Mouse (Mus musculus) liver, embryonic 11.5 days (tissue): ENCODE results near the gene Lkaaear1. TPM values are rescaled to one million over a fixed set of nuclear protein-coding genes. Genes with fewer than 3 reads are reported as not detected.
A peak's percentile ranks its signal among the peaks of the same experiment; 100 is the strongest.

Source experiments
- ATAC-seq: fragments of 200-750 bp; cut with Nextera tagmentation; replicated peaks from 2 replicates; pipeline ENCODE4 v1.8.0; 2017; ENCODE audit warnings: moderate number of reproducible peaks, mild to moderate bottlenecking, moderate TSS enrichment, moderate library complexity; ENCODE audit not compliant: low FRiP score
- DNase-seq: peaks from one replicate; pipeline ENCODE4 v3.0.0-alpha.2; 2017; ENCODE audit warnings: low spot score
- H3K27ac ChIP-seq: fragments of 300-500 bp; sonication (generic); 2 replicates; pipeline ENCODE4 v1.5.1; 2014; ENCODE audit warnings: mild to moderate bottlenecking, low read depth, low read length, control low read depth
- H3K27me3 ChIP-seq: fragments of 300-500 bp; sonication (generic); replicated peaks from 2 replicates; pipeline ENCODE4 v1.6.1; 2014; ENCODE audit warnings: low read length, mixed read lengths; ENCODE audit not compliant: control insufficient read depth, insufficient read depth
- H3K36me3 ChIP-seq: fragments of 300-500 bp; sonication (generic); 2 replicates; pipeline ENCODE4 v1.6.1; 2014; ENCODE audit warnings: mild to moderate bottlenecking, low read length, moderate library complexity, mixed read lengths; ENCODE audit not compliant: control insufficient read depth, insufficient read depth
- H3K4me1 ChIP-seq: fragments of 300-500 bp; sonication (generic); replicated peaks from 2 replicates; pipeline ENCODE4 v1.6.1; 2014; ENCODE audit warnings: low read length, mixed read lengths; ENCODE audit not compliant: control insufficient read depth, insufficient read depth
- H3K4me2 ChIP-seq: fragments of 300-500 bp; sonication (generic); 2 replicates; pipeline ENCODE4 v1.6.1; 2014; ENCODE audit warnings: mild to moderate bottlenecking, control low read depth, moderate library complexity
- H3K4me3 ChIP-seq: fragments of 300-500 bp; sonication (generic); 2 replicates; pipeline ENCODE4 v1.5.1; 2014; ENCODE audit warnings: low read depth, low read length, control low read depth
- H3K9ac ChIP-seq: fragments of 300-500 bp; sonication (generic); 2 replicates; pipeline ENCODE4 v1.6.1; 2014; ENCODE audit warnings: low read depth, low read length, control low read depth
- H3K9me3 ChIP-seq: fragments of 300-500 bp; sonication (generic); 2 replicates; pipeline ENCODE4 v1.6.1; 2016; ENCODE audit warnings: low read length, inconsistent platforms, mixed read lengths; ENCODE audit not compliant: control insufficient read depth
- WGBS: fragments of 180-500 bp; shearing (Covaris S2); extraction: QIAGEN DNeasy Blood & Tissue Kit; methylation state at CpG from one replicate; pipeline ENCODE4 v1.1.7; 2014; 5-methylcytosine and 5-hydroxymethylcytosine counted together
- polyA plus RNA-seq: library from polyadenylated mRNA; unstranded; fragments of >200 nt; fragmentation: Nextera tagmentation; extraction: Ambion mirVana; gene quantifications from 2 replicates; pipeline ENCODE4 v1.2.1, GENCODE M21; 2014

Lkaaear1 gene
- polyA plus RNA-seq, 1 experiment from 2014 or later = not detected

DNA sequence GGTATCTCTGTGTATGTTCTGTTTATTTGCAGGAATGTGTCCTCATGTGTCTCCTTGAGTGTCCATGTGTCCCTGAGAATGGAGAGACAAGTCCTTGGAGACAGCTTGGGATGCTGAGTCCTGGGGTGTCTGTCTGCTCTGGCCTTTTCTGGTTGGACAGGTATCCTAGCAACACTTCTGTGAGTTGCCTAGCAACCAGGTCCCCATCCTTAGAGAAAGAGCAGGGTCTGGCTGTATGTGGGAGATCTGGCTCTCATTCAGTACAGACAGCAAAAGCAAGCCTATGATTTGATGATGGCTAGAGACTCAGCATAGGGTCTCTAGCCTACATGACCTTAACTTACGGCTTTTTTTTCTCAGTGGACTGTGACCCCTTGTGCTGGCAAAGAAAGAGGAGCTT is 15.5 kb upstream of the Lkaaear1 start:
- no peak for DNase-seq
- no peak overlapping the region for H3K27ac ChIP-seq
- no peak for ATAC-seq
- no peaks in the 10 kb centered on the region for H3K9me3 ChIP-seq
- no peak overlapping the region for H3K4me3 ChIP-seq
- WGBS = 79% methylated on average over 1 of the region's 1 CpGs
- H3K9ac ChIP-seq = no peak overlapping the region
- 0 out of 2 replicates have a peak, but pooled peaks cover 3% of the 10 kb centered on the region for H3K4me1 ChIP-seq
- no peaks in the 10 kb centered on the region for H3K36me3 ChIP-seq
- no peaks in the 10 kb centered on the region for H3K27me3 ChIP-seq
- H3K4me2 ChIP-seq = no peak overlapping the region

DNA sequence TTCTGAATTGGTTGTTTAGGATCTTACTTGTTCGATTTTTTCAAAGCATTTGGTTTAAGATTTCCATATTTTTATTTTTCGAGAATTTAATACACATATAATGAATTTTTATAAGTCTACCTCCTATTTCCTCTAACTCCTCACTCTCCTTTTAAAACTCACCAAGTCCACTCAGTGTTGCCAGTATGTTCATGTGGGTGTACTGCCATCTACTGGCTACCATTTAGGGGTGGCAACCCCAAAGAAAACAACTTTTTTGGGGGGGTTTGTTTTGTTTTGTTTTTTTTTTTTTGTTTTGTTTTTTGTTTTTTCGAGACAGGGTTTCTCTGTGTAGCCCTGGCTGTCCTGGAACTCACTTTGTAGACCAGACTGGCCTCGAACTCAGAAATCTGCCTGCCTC is 8.4 kb upstream of the Lkaaear1 start:
- H3K9me3 ChIP-seq = no peaks in the 10 kb centered on the region
- no peak overlapping the region for H3K4me3 ChIP-seq
- DNase-seq = no peak
- no peak overlapping the region for H3K27ac ChIP-seq
- WGBS = 15% methylated on average over 3 of the region's 4 CpGs
- no peaks in the 10 kb centered on the region for H3K27me3 ChIP-seq
- no peaks in the 10 kb centered on the region for H3K4me1 ChIP-seq
- ATAC-seq = no peak
- H3K36me3 ChIP-seq = no peaks in the 10 kb centered on the region
- no peak overlapping the region for H3K9ac ChIP-seq
- no peak overlapping the region for H3K4me2 ChIP-seq

DNA sequence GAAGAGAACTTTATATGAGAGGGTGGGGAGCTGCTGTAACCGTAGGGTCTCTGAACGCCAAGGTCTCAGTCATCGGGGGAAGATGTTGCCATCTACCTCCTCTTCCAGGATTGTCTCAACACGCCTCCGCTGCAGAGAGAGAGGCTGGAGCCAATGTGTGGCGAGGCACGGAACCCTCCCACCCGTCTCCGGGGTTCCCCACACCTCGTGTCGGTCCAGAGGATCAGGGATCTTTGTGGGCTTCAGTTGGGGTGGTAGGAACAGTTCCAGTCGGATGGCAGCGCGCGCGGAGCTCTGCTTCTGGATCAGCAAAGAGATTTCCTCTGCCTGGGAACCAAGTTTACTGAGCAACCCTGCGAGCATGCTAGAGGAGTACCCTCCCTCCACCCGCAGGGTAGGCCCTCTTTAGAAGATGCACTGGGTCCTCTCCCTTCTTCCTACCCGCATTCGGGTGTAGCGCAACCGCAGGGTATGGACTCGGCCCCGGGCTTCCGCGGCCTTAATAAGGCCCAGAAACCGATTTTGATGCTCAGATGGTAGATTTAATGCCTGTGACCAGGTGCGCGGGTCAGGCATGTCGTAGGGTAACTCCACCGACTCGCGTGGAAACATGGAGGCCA is 1.3 kb downstream of the Lkaaear1 start:
- 0 out of 2 replicates have a peak, but pooled peaks cover 2% of the 10 kb centered on the region for H3K27me3 ChIP-seq
- H3K4me1 ChIP-seq = no peaks in the 10 kb centered on the region; the same call in 1 of the 2 replicates
- no peak overlapping the region for H3K27ac ChIP-seq
- ATAC-seq (no peak), DNase-seq (no peak)
- 67% methylated on average over 33 of the region's 33 CpGs for WGBS
- H3K36me3 ChIP-seq = no peaks in the 10 kb centered on the region
- H3K9ac ChIP-seq = no peak overlapping the region
- H3K4me3 ChIP-seq = no peak overlapping the region
- no peak overlapping the region for H3K4me2 ChIP-seq
- no peaks in the 10 kb centered on the region for H3K9me3 ChIP-seq

DNA sequence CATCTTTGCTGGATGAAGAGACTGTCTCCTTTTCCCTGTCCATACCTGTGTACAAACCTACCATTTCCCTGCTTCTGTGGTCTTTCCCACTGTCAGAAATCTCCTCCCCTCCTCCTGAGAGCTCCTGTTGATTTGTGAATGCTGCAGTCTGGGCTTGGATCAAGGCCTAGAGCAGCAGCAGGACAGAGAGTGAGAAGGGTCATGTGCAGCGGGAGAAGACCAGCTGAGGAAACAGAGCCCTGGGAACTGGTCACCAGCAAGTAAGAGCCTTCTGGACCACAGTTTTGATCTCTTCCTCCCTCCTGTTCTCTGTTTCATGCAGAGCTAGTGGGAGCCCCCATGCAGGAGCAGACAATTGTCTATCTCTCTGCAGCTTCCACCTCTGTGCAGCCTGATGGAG is 2.5 kb downstream of the Lkaaear1 start:
- no peak for DNase-seq
- H3K4me3 ChIP-seq = no peak overlapping the region
- no peak overlapping the region for H3K27ac ChIP-seq
- H3K36me3 ChIP-seq = no peaks in the 10 kb centered on the region
- no peaks in the 10 kb centered on the region for H3K9me3 ChIP-seq
- 60% methylated on average over 1 of the region's 1 CpGs for WGBS
- no peak overlapping the region for H3K4me2 ChIP-seq
- 0 out of 2 replicates have a peak, but pooled peaks cover 2% of the 10 kb centered on the region for H3K27me3 ChIP-seq
- ATAC-seq = no peak
- no peak overlapping the region for H3K9ac ChIP-seq
- no peaks in the 10 kb centered on the region; the same call in none of the 2 replicates for H3K4me1 ChIP-seq

DNA sequence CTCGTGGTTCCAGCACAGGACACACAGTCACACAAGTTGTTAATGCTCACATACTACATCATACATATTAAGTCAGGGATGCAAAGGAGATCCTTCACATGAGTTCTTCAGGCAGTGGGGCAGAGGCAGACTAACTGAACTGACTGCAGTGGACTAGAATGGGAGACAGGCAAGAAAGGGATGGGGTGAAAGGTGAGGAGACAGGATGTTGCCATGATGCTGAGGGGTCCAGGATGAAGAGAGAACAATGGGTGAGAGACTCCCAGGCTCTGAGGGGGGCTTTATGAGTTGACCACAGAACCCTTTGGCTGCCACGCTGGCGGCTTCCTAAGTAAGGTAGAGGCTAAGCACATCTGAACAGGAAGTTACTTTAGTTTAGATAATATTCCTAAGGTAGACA is 3.7 kb downstream of the Lkaaear1 start:
- H3K36me3 ChIP-seq = no peaks in the 10 kb centered on the region; the same call in 1 of the 2 replicates
- no peaks in the 10 kb centered on the region; the same call in none of the 2 replicates for H3K4me1 ChIP-seq
- 79% methylated on average over 3 of the region's 3 CpGs for WGBS
- no peak overlapping the region for H3K4me3 ChIP-seq
- peak; percentile 30 for DNase-seq
- H3K27me3 ChIP-seq = 0 out of 2 replicates have a peak, but pooled peaks cover 2% of the 10 kb centered on the region
- H3K9me3 ChIP-seq = no peaks in the 10 kb centered on the region
- H3K27ac ChIP-seq = no peak overlapping the region
- no peak overlapping the region for H3K9ac ChIP-seq
- peak overlapping the region; percentile 74 for H3K4me2 ChIP-seq
- no peak for ATAC-seq

DNA sequence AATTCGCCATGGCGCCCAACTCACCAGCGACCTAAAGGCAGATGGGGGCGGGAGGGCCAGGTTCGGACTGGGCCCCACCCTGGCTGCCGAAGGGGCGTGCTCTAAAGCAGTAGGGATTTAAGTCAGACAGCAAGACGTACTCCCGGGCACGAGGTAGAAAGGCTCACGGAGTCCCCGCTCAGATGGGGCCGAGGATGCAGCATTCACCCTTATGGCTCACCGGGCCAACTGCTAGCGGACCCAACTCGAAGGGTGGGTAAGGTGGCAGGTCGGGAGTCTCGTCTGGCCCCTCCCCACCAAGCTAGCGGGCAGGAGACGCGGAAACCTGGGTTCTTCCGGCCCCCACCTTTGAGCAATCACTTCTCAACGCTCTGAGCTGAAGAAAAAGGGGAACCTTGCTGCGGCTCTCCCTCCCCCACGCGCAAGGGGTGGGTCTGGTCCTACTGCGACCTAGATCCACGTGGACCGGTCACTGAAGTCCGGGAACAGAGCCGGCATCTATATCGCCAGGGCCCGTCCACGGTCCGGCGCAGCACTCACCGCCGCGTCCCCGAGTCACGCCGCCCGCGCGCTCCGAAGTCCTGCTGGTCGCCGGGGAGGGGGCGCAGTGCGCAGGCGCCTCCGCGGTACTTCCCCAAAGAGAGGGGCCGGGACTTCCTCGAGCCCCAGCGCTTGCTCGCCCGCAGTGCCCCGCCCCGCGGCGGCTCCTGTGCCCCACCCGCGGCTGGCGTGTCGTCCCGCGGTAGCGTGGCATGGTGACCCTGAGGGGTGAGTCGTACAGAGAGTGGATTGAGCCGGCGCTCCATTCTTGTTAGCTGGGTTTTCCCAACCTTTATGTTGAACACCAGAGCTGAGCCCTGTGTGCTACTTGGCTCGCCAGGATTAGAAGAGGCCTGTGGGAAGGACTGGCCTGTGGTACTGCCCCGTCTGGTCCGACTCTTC is 4.6 kb downstream of the Lkaaear1 start, which contains the start of gene Rgs19:
Gene Rgs19, minus strand, starts transcription at position 639 of the 942 bp plus-strand sequence.
- Histone ChIP-seq H3K4me1 (no peaks in the 10 kb centered on the region; the same call in none of the 2 replicates), H3K27ac (no peak within 1 kb of the TSS), H3K9ac (peak within 1 kb of the TSS; percentile 58), H3K36me3 (peaks cover 4% of the 10 kb centered on the region; the same call in 1 of the 2 replicates), H3K9me3 (no peaks in the 10 kb centered on the region), H3K27me3 (0 out of 2 replicates have a peak, but pooled peaks cover 2% of the 10 kb centered on the region), H3K4me2 (peak within 1 kb of the TSS; percentile 74), H3K4me3 (peak within 1 kb of the TSS; percentile 60)
- ATAC-seq = peak; percentile 69
- DNase-seq = peak; percentile 84
- under 1% methylated on average over 74 of the region's 75 CpGs for WGBS

DNA sequence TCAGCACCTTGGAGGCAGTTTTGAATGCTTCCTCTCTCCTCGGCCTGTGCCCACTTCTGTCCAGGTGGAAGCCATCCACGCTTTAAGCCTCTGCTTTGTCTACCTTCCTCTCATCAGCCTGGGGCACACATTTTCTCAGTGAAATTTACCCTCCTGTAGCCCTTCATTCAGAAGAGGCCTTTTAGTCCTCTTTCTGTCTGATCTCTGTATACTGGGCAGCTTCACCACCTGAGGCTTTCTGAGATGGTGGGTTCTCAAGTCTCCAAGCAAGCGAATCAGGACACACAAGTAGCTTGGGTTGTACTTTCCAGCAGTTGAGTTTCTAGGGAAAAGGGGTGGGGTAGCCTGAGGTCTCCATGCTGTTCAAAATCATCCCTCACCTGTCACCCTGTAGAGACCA is 5.9 kb downstream of the Lkaaear1 start:
- no peak for ATAC-seq
- no peak for DNase-seq
- peak overlapping the region; percentile 74 for H3K4me2 ChIP-seq
- H3K4me1 ChIP-seq = no peaks in the 10 kb centered on the region; the same call in none of the 2 replicates
- WGBS = 79% methylated on average over 3 of the region's 3 CpGs
- H3K9me3 ChIP-seq = no peaks in the 10 kb centered on the region
- no peak overlapping the region for H3K27ac ChIP-seq
- H3K9ac ChIP-seq = no peak overlapping the region
- 0 out of 2 replicates have a peak, but pooled peaks cover 2% of the 10 kb centered on the region for H3K27me3 ChIP-seq
- H3K4me3 ChIP-seq = peak overlapping the region; percentile 60; the same call in 1 of the 2 replicates
- H3K36me3 ChIP-seq = peaks cover 4% of the 10 kb centered on the region; the same call in 1 of the 2 replicates

DNA sequence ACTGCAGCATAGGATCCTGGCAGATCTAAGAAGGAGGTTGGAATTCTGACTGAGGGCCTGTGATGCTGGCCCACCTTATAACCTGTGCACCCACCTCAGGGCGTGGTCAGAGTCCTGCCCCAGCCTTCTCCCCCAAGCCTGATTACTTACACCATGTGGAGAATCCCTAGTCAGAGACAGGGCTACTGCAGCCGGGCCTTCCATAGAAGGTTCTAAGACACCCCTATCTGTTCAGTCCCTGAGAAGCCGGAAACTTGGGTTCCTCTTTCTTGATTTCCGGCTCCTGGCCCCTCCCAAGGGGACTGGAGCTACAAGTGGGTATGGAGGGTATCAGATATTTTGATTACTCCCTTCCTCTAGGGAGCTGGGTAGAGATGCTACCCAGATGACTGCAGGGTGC is 6.7 kb downstream of the Lkaaear1 start:
- Histone ChIP-seq H3K9me3 (no peaks in the 10 kb centered on the region), H3K27me3 (0 out of 2 replicates have a peak, but pooled peaks cover 2% of the 10 kb centered on the region), H3K4me1 (no peaks in the 10 kb centered on the region; the same call in none of the 2 replicates), H3K4me3 (no peak overlapping the region), H3K4me2 (peak overlapping the region; percentile 74), H3K27ac (no peak overlapping the region), H3K9ac (no peak overlapping the region), H3K36me3 (peaks cover 9% of the 10 kb centered on the region)
- ATAC-seq (no peak), DNase-seq (peak; percentile 29)
- WGBS = 58% methylated on average over 4 of the region's 4 CpGs
